Mouse (Mus musculus): ENCODE data around the gene Mycbp2.
A peak's percentile ranks its signal among the peaks of the same experiment; 100 is the strongest.

Gene Mycbp2

DNA sequence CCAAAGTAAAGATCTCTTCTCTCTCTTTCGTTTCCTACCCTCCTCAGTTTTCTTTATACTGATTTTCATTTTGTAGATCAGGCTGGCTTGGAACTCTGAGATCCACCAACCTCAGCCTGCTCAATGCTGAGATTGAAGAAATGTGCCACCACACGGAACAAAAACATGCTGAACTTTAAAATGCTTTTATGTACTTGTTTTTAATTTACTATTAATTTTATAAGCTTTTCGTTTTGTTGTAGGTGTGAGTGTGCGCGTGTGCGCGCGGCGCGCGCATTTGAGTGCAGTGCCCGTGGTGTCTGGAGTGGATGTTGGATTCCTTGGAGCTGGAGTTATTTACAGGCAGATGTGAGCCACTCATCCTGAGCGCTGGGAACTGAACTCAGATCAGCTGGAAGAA lies 246.3 kb downstream of the Mycbp2 start:
- no peak for DNase-seq

DNA sequence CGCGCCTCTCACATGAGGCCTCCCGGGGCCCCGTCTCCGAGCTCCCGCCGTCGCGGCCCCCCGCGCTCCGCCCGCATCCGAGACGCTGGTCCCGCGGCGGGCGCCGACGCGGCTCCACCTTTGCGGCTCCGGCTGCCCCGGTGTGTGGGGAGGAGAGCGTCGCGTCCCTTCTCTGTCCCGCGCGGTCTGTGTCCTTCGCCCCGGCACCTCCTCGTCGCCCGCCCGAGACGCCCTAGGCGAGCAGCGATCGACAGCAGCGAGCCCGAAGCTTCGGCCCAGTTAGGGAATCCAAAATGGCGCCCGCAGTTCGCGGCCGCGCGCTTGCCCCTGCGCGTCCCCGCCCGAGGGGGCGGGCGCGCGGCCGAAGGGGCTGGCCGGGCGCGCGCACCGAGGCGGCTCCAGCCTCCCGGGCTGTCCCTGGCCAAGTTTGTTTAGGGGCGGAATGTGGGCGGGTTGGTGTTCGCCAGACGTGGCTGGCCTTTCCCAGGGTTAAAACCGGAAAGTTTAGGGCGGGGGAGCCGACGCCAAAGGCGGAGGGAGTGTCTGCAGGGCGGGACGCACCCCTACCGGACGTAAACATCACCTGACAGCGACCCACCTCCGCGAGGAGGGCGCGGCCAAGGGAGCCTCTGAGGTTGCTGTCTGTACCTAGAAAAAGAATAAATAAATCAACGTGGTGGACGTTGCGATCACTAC lies 247.2 kb downstream of the Mycbp2 start, which contains the start of gene Fbxl3:
Gene Fbxl3, minus strand, starts transcription at position 329 of the 696 bp plus-strand sequence.
- DNase-seq: peak; percentile 93

- peak; percentile 90 for DNase-seq
Measured at GRCm38 (mm10) chr14:103098587-103099235, 247.9 kb downstream of the Mycbp2 start.

DNA sequence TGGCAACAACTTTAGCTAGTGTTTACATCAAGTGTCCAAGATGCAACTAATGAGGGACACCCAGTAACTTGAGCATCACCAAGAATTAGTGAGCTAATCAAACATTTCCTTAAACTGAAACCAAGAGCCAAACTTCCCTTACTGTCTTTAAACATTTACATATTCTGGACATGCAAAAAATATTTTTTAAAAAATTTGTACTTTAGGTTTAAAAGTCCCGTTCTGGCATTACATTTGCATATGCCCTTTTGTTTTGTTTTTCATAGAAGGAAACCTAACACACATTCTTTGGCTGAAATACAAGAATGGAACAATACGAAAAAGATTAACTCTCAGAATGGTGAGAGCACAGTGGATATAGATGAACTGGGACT lies 248.4 kb downstream of the Mycbp2 start:
- no peak for DNase-seq

DNA sequence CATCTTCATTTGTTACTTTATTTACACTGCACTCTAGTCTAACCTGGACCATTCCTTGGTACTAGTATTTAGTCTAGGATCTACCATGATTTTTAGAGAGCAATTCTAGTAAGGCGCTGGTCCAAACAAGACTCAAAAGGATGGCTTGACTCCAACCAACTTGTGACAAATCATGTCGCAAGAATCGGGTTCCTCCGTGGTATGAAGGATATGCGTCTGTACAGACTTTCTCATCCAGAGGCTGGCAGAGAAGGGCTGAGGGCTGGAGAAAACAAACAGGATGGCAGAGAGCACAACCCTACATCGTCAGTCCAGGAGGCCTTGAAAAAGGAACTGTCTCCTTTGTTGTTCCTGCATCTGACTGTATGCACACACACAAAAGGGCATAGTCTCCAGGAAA lies 250.0 kb downstream of the Mycbp2 start:
- peak; percentile 55 for DNase-seq

- DNase-seq: no peak
Measured at GRCm38 (mm10) chr14:103095826-103096225, 250.8 kb downstream of the Mycbp2 start.

DNA sequence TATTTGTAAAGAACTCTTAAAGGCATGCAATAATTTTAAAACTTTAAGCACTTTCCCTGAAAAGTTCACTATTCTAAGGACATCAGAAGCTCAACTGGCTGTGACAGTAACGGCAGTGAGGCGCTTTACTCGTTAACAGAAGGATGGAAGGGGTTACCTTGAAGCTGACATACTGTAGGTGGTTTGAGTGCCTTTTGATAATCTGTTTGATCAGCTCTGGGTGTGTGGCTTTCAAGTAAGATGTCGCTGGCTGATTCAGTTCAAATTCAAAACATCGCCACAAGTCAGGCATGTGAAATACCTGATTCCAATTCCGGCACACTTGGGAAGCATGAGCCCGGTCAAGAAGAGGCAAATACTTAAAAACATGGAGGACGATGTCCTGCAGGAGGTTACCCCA lies 251.6 kb downstream of the Mycbp2 start:
- DNase-seq: no peak

DNA sequence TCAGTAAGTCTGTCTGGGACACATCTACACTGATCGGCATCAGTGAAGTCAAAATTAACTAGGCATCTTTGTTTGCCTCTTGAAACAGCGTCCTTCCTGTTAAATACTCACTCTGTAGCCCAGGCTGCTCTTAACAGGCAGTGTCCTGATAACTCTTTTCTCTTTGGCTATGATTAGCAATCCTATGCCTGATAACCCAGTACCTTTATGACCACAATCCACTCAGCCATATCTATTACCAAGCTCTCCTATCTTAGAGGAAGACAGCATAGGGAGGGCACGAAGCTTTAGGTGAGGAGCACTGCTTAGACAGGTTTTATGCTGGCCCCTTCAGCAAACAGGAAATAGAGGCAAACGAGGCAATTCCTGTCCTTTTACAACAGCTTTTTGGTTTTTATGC lies 252.9 kb downstream of the Mycbp2 start:
- no peak for DNase-seq

DNA sequence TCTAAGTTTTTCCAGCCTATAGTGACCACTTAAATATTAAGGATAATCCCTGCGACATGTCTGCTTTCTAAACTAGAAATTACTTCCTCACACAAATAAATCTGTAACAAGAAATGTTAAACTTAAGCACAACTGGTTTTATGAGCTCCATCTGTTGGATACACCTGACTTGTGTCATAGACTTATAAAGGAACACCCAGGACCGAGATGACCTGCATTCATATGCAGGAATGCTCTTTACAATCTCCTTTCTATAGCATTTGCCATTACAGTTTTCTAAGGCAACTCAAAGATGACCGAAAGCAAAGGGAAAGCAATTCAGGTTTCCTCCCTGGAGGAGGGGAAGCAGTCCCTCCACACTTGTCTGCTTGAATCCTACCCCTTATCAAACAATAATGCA lies 253.4 kb downstream of the Mycbp2 start:
- DNase-seq: no peak

DNA sequence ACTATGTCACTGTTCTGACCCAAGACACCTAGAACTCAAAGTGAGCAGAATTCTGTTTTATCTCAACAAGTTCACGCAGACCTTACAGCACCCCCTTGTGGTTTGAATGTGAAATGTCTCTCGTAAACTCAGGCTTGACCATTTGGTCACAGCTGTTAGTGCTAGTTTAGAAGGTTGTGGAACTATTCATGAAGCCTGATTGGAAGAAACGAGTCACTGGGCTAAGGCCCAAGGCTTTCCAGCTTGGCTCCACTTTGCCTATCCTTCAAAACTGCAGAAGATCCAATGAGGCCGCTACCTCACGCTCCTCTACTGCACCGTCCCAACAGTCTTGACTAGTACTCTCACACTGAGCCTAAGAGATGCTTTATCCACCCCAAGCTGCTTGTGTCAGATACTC lies 258.0 kb downstream of the Mycbp2 start:
- DNase-seq: peak; percentile 69

DNA sequence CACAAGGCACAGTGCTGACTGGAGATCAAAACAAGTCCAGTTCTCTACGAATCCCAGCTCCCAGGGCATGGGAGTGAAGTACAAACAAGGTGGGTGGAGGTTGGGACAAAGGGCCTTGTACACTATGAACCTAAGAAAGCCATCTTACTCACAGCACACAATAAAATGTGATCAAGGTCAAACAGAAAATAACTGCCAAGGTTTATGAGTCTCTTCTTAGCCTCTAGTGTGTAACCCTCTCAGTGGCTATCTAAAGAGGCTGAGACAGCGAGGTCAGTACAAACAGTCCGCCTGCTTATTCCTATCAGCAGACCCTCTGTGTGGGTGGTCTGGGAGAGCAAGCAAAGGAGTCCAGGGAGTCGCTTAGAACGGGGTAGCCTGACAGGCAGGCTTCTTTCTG lies 258.8 kb downstream of the Mycbp2 start:
- DNase-seq: no peak

GRCm38 (mm10) chr14:103086671-103087324 lies 259.8 kb downstream of the Mycbp2 start:
- no peak for DNase-seq

DNA sequence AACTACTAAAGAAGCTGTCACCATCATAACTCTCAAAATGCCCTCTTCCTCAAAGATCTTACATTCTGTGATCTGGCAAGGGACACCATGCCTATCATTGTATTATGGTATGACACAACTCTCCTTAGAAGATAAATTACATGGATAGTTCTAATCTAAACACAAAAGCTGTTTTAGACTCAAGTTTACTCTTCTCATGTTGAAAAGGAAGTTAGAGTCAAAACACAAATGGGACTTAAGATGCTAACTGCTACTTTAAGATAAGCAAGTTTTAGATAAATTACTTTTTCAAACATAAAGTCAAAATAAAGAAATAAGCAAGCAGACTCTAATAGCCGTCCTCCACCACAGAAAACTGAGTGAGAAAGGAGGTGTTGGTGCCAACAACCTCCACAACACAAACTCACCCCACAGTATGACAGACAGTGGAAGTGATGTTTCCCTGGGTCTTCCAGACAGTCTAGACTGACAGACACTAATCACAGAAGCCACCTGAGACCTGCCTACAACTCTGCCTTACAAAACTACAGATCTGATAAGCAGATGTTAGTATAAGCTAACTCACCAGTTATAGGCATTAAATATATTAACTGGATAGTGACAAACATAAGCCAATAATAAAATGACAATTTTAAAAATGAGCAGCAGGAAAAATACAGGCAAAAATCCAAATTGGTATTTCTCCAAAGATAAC lies 260.6 kb downstream of the Mycbp2 start:
- DNase-seq: no peak

DNA sequence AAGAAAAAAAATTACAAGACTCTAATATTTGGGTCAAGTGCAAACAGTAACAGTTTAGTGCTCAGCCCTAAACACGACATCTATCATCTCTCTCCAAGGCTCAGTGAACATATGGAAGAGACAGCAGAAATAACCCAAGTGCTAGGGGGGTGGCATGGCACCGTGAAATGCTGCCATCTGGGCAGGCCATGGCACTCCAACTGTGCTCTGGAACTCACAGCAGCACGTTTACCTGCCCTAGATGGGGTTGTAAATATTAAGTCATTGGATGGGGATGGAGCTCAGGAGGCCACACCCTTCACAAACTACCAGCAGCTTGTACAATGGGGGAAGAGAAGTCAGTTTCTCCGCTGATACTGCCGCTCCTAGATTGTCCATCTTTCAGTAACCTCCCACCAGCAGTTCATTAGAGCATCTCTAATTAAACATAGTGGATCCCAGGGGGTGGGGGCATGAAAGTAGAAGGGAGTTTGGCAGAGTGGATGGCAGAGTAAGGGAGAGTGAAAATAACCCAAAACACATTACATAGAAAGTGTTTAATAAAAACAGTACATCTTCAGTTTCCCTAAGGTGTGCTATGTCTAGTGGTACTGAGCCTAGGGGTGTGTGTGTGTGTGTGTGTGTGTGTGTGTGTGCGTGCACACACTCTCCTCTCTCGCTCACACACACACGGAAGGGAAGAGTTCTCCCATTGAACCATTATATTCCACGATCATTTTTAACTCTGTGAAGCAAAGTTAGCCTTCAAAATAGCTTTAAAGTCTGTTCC lies 267.2 kb downstream of the Mycbp2 start:
- DNase-seq: no peak

DNA sequence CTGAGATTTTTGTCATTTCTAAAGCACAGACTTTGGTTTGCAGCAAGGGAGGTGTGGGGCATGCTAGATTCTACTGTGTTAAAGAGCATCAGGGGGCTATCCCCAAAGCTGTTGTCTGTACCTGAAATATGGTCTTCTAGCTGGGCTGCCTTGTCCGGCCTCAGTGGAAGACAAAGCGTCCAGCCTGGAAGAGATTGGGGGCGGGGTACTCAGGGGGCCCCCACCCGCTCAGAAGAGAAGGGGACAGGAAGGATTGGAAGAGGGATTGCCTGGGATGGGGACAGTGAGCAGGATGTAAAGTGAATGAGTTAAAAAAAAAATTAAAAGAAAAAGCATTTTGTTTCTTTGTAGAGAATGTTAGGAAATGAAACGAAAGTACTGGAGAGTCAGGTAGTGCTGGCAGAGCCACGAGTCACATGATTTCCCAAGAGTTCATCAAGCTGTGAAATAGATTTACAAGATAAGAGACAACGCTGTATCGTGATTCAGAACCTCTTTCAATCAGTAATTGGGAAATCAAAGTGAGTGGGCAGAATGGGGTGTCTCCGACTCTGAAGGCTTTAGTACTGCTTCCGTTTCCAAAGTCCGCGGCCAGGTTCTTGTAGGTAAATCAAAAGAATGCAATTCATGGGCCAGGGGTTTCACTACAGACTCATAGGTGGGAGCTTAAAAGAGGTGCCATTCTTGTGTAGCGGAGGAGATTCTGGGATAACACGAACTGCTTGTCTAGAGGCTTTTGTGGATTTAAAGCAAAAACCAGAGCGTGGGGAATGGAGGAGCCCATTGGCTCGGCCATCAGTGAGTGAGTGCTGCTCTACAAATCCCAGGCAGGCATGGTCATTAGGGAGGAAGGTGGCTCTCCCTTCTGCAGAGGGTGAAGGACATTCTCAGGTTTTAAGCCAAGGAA lies 268.4 kb downstream of the Mycbp2 start:
- no peak for DNase-seq

DNA sequence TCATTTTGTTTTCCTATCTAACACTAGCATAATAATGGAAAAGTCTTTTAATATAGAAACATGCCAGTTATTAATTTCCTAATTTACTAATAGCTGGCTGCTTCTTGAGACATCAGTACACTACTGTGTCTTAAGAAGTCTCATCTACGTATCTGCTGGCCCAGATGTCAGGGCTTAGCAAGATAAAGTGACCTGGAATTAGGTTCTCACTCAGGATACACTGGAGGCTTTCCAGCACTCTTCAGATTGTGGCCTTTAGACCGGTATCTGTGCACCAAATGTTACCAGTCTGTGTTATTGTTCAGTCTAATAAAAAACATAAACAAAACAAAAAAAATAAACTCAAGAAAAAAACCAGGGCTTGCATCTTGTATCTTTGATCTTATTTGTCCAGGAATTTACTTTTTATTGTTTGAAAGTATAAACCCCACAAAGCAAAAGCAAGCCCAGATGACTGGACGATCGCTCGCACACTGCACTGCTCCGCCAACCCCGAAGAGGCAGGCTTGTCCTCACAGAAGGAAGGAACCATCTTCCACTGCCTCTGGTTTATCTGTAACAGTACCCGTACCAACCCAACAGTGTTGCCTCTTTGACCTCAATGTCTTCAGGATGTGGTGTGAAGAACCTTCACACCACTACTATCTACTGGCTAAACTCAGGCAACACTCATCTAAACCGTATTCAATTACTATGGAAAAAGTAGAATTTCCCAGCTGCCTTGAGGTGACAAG lies 269.2 kb downstream of the Mycbp2 start:
- DNase-seq: no peak

- DNase-seq: no peak
Measured at GRCm38 (mm10) chr14:103075166-103075565, 271.4 kb downstream of the Mycbp2 start.

DNA sequence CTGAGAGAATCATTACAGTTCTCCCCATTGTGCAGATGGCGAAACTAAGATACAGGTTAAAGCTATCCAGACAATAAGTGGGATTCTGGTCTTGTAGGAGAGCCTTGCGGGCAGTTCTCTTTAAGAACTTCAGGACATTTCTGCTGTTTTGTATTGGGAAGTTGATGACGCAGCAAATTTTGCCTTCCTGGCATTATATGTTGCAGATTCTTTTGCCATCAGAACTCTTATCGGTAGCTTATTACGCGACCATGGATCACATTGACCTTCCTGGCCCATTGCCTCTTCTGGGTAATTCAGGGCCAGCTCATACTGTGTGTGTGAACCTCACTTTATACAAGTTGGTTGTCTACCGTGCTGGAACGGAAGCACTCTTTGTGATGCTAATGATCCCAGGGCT lies 272.8 kb downstream of the Mycbp2 start:
- no peak for DNase-seq

GRCm38 (mm10) chr14:103072731-103073130 lies 273.9 kb downstream of the Mycbp2 start:
- DNase-seq: no peak

DNA sequence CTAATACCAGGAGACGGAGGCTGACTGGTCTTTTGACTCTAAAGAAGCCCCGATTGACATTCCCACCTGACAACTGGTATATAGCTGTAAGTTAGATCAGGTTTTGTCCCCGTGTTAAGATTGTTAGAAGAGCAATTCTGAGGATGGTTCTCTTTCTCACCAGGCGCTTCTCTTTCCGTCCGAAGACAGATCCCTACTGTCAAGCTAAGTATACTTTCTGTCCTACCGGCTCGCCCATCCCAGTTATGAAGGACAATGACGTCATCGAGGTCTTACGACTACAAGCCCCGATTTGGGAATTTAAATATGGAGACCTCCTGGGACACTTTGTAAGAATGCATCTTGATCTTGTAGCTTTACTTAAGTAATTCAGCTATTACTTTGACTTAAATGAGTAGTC lies 275.1 kb downstream of the Mycbp2 start:
- no peak for DNase-seq

DNA sequence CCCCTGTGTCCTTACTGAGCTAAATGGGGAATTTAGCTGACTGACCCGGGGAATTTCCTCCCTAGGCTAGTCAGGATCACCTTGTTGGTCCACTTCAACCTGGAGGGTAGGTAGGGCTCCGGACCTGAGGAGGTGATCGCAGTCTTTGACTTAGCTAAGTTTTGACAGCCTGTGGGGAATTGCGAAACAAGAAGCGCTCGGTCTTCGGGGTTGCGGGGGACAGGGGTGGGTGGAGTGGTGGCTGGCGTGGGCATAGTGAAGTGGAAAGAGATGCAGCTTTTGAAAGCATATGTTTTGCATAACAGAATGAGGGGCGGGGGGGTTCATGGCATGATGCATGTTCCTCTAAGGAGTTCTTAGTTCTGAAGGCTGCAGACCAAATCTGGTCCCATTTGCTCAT lies 275.8 kb downstream of the Mycbp2 start:
- peak; percentile 37 for DNase-seq
